Mouse (Mus musculus) E14TG2a.4 (cell line): ENCODE data around the gene Syne1.

Source experiments
- H3K27me3 ChIP-seq: 2 replicates; pipeline ENCODE4 v1.6.1; 2014; ENCODE audit warnings: low read length, control low read depth; ENCODE audit not compliant: insufficient read depth
- H3K36me3 ChIP-seq: 2 replicates; pipeline ENCODE4 v1.6.1; 2014; ENCODE audit warnings: low read length, control low read depth; ENCODE audit not compliant: insufficient read depth
- H3K4me1 ChIP-seq: replicated peaks from 2 replicates; pipeline ENCODE4 v1.6.1; 2014; ENCODE audit warnings: low read depth, low read length, control low read depth
- H3K4me3 ChIP-seq: replicated peaks from 2 replicates; pipeline ENCODE4 v1.5.1; 2014; ENCODE audit warnings: mild to moderate bottlenecking, low read length
- H3K9me3 ChIP-seq: 2 replicates; pipeline ENCODE4 v1.6.1; 2014; ENCODE audit warnings: low read length, control low read depth
- CTCF ChIP-seq: conservative IDR thresholded peaks from 2 replicates; pipeline ENCODE4 v1.5.1; 2014; ENCODE audit warnings: low read length
- NANOG ChIP-seq: IDR thresholded peaks from 2 replicates; pipeline ENCODE4 v1.6.1; 2014; ENCODE audit warnings: borderline replicate concordance, low read length, mixed read lengths
- POU5F1 ChIP-seq: IDR thresholded peaks from 2 replicates; pipeline ENCODE4 v1.6.1; 2014; ENCODE audit warnings: low read length, borderline replicate concordance

Syne1 gene

DNA sequence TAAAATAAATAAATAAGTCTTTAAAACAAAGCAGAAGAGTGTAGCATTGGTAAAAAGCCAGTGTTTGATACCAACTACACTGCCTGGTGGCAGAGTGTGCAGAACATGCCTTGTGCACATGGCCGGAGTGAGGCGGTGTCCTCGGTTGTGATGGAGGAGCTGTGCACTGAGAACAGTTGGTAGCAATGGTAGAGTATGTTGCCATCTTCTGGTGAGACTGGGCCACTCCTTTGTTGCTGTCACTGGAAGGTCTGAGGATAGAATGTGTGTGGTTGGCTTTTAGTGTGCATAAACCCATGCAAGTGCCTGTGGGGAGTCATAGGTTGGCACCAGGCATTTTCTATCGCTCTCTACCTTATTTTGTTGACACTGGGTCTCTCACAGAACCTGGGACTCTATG, 17.7 kb upstream of the Syne1 start:
- H3K9me3 ChIP-seq, result no peaks in the 10 kb centered on the region
- H3K4me1 ChIP-seq, result peaks cover 10% of the 10 kb centered on the region
- no peaks in the 10 kb centered on the region for H3K27me3 ChIP-seq
- H3K36me3 ChIP-seq, result no peaks in the 10 kb centered on the region
- no peak for TF ChIP-seq POU5F1
- no peak for TF ChIP-seq CTCF
- no peak for TF ChIP-seq NANOG
- no peak overlapping the region for H3K4me3 ChIP-seq

- Histone ChIP-seq H3K4me1 (peaks cover 67% of the 10 kb centered on the region), H3K9me3 (no peaks in the 10 kb centered on the region), H3K36me3 (no peaks in the 10 kb centered on the region), H3K27me3 (no peaks in the 10 kb centered on the region), H3K4me3 (no peak overlapping the region)
- no peak for TF ChIP-seq NANOG
These were observed 10.4 kb upstream of the Syne1 start for GRCm38 (mm10) chr10:5561706-5562105.

- TF ChIP-seq NANOG (peak; percentile 30; the same call in 1 of the 2 replicates), POU5F1 (no peak)
- no peak overlapping the region for H3K4me3 ChIP-seq
- H3K9me3 ChIP-seq, result no peaks in the 10 kb centered on the region
- H3K4me1 ChIP-seq, result peaks cover 67% of the 10 kb centered on the region
- H3K27me3 ChIP-seq, result no peaks in the 10 kb centered on the region
- H3K36me3 ChIP-seq, result no peaks in the 10 kb centered on the region
These were observed 9.2 kb upstream of the Syne1 start for GRCm38 (mm10) chr10:5560526-5560925.

DNA sequence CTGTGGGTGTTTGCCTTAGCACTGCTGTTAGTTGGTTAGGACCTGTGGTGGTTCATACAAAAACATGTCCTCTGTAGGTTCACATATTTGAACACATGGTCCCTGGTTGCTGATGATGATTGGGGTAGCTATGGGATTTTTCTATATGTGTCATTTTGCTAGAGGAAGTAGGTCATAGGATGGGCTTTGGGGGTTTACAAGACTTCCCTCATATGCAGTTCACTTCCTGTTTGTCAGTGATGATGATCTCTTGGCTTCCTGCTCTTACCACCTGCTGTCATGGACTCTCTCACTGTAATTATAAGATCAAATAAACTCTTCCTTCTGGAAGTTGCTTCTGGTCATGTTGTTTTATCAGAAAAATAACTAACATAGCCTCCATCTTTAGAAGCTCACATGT, 7.5 kb upstream of the Syne1 start:
- TF ChIP-seq CTCF (no peak), POU5F1 (no peak), NANOG (no peak)
- no peaks in the 10 kb centered on the region for H3K36me3 ChIP-seq
- H3K9me3 ChIP-seq, result no peaks in the 10 kb centered on the region
- H3K4me1 ChIP-seq, result peaks cover 56% of the 10 kb centered on the region
- H3K27me3 ChIP-seq, result no peaks in the 10 kb centered on the region
- no peak overlapping the region for H3K4me3 ChIP-seq

GRCm38 (mm10) chr10:5554941-5555340, 3.7 kb upstream of the Syne1 start:
- Histone ChIP-seq H3K27me3 (peaks cover 2% of the 10 kb centered on the region), H3K9me3 (no peaks in the 10 kb centered on the region), H3K36me3 (no peaks in the 10 kb centered on the region), H3K4me1 (peaks cover 32% of the 10 kb centered on the region), H3K4me3 (no peak overlapping the region)
- TF ChIP-seq NANOG (no peak), POU5F1 (no peak), CTCF (peak; percentile 42)

DNA sequence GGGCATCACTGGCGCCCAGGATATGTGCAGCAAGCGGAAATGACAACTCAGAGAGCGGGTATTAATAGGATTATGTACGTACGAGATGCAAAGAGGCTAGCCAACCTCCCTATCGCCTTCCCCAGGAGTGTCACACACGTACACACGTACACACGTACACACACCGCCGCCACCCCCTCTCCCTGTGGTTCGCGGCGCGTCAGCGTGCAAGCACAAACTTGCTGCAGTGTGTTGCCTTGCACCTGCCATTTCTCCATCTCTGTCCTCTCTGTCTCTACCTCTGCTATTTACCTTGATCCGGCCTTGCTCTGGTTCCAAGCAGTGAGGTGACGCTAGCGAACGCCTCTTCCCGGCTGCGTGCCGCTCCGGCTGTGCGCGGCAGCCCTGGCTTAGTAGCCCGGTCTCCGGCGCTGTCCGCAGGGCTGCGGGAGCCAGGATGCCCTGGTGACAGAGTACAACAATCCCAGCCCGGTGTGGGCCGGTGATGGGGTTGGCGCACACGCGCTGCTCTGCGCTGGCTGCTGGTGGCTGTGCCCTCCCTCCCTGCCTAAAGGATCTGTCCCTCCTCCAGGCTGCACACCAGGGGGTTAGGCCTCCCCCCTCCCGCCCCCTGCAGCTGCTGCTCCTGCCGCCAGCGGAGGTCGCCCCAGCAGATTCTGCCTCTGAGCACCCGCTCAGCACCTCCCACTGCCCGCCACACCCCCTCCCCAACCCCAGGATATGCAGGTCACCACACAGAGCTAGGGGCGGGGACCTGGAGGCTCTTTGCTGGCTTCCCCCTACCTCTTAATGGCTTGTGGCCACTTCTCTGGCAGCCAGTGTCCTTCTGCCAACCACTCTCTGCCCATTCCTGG, 887 bp downstream of the Syne1 start:
- Histone ChIP-seq H3K36me3 (no peaks in the 10 kb centered on the region), H3K4me1 (peaks cover 22% of the 10 kb centered on the region), H3K4me3 (peak overlapping the region; percentile 84), H3K9me3 (no peaks in the 10 kb centered on the region), H3K27me3 (peaks cover 11% of the 10 kb centered on the region)
- TF ChIP-seq NANOG (no peak), CTCF (no peak)

- TF ChIP-seq CTCF (no peak), NANOG (no peak), POU5F1 (no peak)
- H3K36me3 ChIP-seq, result no peaks in the 10 kb centered on the region
- no peaks in the 10 kb centered on the region for H3K9me3 ChIP-seq
These were observed 1.5 kb downstream of the Syne1 start for GRCm38 (mm10) chr10:5549871-5550167.

DNA sequence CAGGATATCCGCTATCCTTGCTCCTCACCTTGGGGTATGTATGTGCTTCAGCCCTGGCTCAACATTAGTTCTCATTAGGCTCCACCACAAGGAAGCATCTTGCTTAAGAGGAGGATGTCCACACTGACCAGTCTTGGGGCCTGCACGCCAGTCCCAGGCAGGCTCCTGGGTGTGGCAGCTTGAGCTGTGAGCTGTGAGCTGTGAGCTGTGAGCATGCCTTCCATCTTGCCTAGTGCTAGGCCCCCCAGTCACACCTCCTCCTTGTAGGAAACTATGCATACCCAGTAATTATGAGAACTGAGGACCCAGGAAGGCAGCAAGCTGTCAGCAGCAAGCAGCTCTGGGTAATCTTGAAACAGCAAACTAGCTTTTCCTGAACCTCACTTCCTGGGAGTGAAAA, 2.6 kb downstream of the Syne1 start:
- no peak for TF ChIP-seq NANOG
- TF ChIP-seq POU5F1, result no peak
- no peak for TF ChIP-seq CTCF
- Histone ChIP-seq H3K9me3 (no peaks in the 10 kb centered on the region), H3K4me3 (no peak overlapping the region), H3K4me1 (peaks cover 22% of the 10 kb centered on the region), H3K27me3 (peaks cover 11% of the 10 kb centered on the region), H3K36me3 (no peaks in the 10 kb centered on the region)

More at GRCm38 (mm10) chr10:5549871-5550167, 1.5 kb downstream of the Syne1 start:
- peaks cover 22% of the 10 kb centered on the region for H3K4me1 ChIP-seq
- peaks cover 11% of the 10 kb centered on the region for H3K27me3 ChIP-seq
- H3K4me3 ChIP-seq, result peak overlapping the region; percentile 84

DNA sequence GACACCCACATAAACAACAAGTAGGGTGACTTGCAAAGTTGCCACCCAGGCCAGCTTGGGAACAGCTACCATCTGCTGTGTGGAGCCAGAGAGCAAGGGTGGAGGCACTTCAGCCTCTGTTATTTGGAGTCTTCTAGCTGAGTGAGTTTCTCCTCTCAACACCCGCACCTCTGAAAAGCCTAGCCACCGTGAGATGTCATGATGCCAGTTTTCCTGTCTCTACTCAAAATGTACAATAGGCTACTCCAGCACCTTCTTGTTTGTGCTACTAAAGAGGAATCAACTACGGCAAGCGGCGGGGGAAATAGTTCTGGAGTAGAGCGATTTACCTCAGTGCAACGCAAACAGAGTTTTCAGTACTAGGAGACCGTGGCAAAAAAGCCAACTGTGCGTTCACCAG, 3.5 kb downstream of the Syne1 start:
- Histone ChIP-seq H3K27me3 (peaks cover 11% of the 10 kb centered on the region), H3K9me3 (no peaks in the 10 kb centered on the region), H3K4me1 (peaks cover 22% of the 10 kb centered on the region), H3K4me3 (no peak overlapping the region), H3K36me3 (no peaks in the 10 kb centered on the region)
- TF ChIP-seq POU5F1 (no peak), CTCF (no peak), NANOG (no peak)
